Mouse (Mus musculus): Measurements from ENCODE around the gene Srgap1.

DNA sequence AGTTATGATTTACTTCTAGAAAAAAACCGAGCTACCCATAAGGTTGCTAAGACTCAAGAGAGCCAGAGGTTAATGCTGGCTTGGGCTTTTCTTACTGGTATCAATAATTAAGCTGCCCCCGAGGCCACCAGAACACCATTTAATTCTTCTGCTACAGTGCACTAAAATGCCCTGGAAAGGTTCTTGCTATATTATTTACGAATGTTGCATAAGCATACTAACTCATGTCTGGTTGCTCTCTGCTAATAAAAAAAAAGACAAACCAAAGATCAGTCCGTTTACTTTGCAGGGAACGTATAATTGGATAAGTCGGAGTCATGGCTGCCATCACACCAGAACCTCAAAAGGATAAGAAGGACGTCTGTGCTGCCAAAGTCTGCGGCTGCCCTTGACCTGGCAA, 128.1 kb downstream of the Srgap1 start:
- TF ChIP-seq POLR2A (IDR thresholded peaks at IDR 0.05; ENCODE audit: low read depth, low read length) (no peak), CTCF (IDR thresholded peaks at IDR 0.05; ENCODE audit: borderline replicate concordance, insufficient read depth, low read length) (no peak)
